Mouse (Mus musculus) lung, embryonic 15.5 days (tissue): ENCODE results near the gene Gm7173. TPM values are rescaled to one million over a fixed set of nuclear protein-coding genes. Genes with fewer than 3 reads are reported as not detected.

Experiments
- ATAC-seq: fragments of 200-750 bp; cut with Nextera tagmentation; 2 replicates; pipeline ENCODE4 v1.8.0; 2017; ENCODE audit warnings: moderate number of reproducible peaks, borderline replicate concordance; ENCODE audit not compliant: low FRiP score, low TSS enrichment; ENCODE audit errors: extremely low read depth
- H3K27ac ChIP-seq: fragments of 300-500 bp; sonication (generic); 2 replicates; pipeline ENCODE4 v1.5.1; 2015; ENCODE audit warnings: moderate library complexity, mild to moderate bottlenecking, inconsistent platforms
- H3K27me3 ChIP-seq: fragments of 300-500 bp; sonication (generic); 2 replicates; pipeline ENCODE4 v1.6.1; 2015; ENCODE audit warnings: inconsistent platforms
- H3K36me3 ChIP-seq: fragments of 300-500 bp; sonication (generic); 2 replicates; pipeline ENCODE4 v1.6.1; 2015; ENCODE audit warnings: inconsistent platforms
- H3K4me1 ChIP-seq: fragments of 300-500 bp; sonication (generic); 2 replicates; pipeline ENCODE4 v1.6.1; 2015; ENCODE audit warnings: inconsistent platforms
- H3K4me2 ChIP-seq: fragments of 300-500 bp; sonication (generic); 2 replicates; pipeline ENCODE4 v1.6.1; 2015; ENCODE audit warnings: inconsistent platforms, mild to moderate bottlenecking, moderate library complexity
- H3K4me3 ChIP-seq: fragments of 300-500 bp; sonication (generic); 2 replicates; pipeline ENCODE4 v1.5.1; 2015; ENCODE audit warnings: mild to moderate bottlenecking, inconsistent platforms
- H3K9ac ChIP-seq: fragments of 300-500 bp; sonication (generic); 2 replicates; pipeline ENCODE4 v1.6.1; 2015; ENCODE audit warnings: inconsistent platforms
- H3K9me3 ChIP-seq: fragments of 300-500 bp; sonication (generic); 2 replicates; pipeline ENCODE4 v1.6.1; 2016; ENCODE audit warnings: inconsistent platforms
- WGBS: fragments of 180-500 bp; shearing (Covaris S2); methylation state at CpG from one replicate; pipeline ENCODE4 v1.1.7; 2015; 5-methylcytosine and 5-hydroxymethylcytosine counted together
- polyA plus RNA-seq: library from polyadenylated mRNA; unstranded; fragments of >200 nt; fragmentation: Nextera tagmentation; extraction: Ambion mirVana; gene quantifications from 2 replicates; pipeline ENCODE4 v1.2.1, GENCODE M21; 2015

The Gm7173 gene
- 0.57 and 0.70 TPM in 2 replicates for polyA plus RNA-seq

GRCm38 (mm10) chrX:79516977-79517645, at the start of gene Gm7173:
Gene Gm7173, minus strand, starts transcription at chrX:79517285.
- Histone ChIP-seq H3K9me3 (no peaks in the 10 kb centered on the region), H3K36me3 (no peaks in the 10 kb centered on the region), H3K9ac (no peak within 1 kb of the TSS), H3K4me1 (no peaks in the 10 kb centered on the region), H3K27ac (no peak within 1 kb of the TSS; the same call in 1 of the 2 replicates), H3K4me3 (peak within 1 kb of the TSS; percentile 33), H3K4me2 (peak within 1 kb of the TSS; percentile 57), H3K27me3 (no peaks in the 10 kb centered on the region)
- ATAC-seq: peak; percentile 79
- WGBS: 16% methylated on average over 23 of the region's 23 CpGs

GRCm38 (mm10) chrX:79517646-79518016, 546 bp upstream of the Gm7173 start:
- Histone ChIP-seq H3K27me3 (no peaks in the 10 kb centered on the region), H3K27ac (no peak overlapping the region), H3K9me3 (no peaks in the 10 kb centered on the region), H3K36me3 (no peaks in the 10 kb centered on the region), H3K4me2 (peak overlapping the region; percentile 57), H3K9ac (no peak overlapping the region), H3K4me3 (peak overlapping the region; percentile 33), H3K4me1 (no peaks in the 10 kb centered on the region)
- ATAC-seq: no peak
- WGBS: 48% methylated on average over 1 of the region's 1 CpGs

GRCm38 (mm10) chrX:79316790-79317189, 200.3 kb downstream of the Gm7173 start:
- no peak overlapping the region for H3K4me3 ChIP-seq
- no peaks in the 10 kb centered on the region for H3K27me3 ChIP-seq
- no peaks in the 10 kb centered on the region for H3K4me1 ChIP-seq
- no peaks in the 10 kb centered on the region for H3K36me3 ChIP-seq
- no peak overlapping the region for H3K4me2 ChIP-seq
- H3K27ac ChIP-seq: no peak overlapping the region
- no peaks in the 10 kb centered on the region for H3K9me3 ChIP-seq
- H3K9ac ChIP-seq: no peak overlapping the region
- no peak for ATAC-seq

Other genes with a start within 250 kb of the Gm7173 start
- 0.10 TPM in 1 of 2 replicates, not detected in the other for gene Mageb16, start 154.2 kb upstream of the Gm7173 start, polyA plus RNA-seq